Mouse (Mus musculus): ENCODE data around the gene Sytl1.
A peak's percentile ranks its signal among the peaks of the same experiment; 100 is the strongest.

Gene Sytl1

GRCm38 (mm10) chr4:133262882-133263281 is at the start of gene Sytl1:
TSS of gene Sytl1 (minus strand) at chr4:133263113.
- DNase-seq = no peak

GRCm38 (mm10) chr4:133309948-133310347 is 47.0 kb upstream of the Sytl1 start:
- peak; percentile 81 for DNase-seq

GRCm38 (mm10) chr4:133307331-133307730 is 44.4 kb upstream of the Sytl1 start:
- DNase-seq = peak; percentile 55

- no peak for DNase-seq
These were observed 42.9 kb upstream of the Sytl1 start for GRCm38 (mm10) chr4:133305825-133306224.

- no peak for DNase-seq
These were observed 41.9 kb upstream of the Sytl1 start for GRCm38 (mm10) chr4:133304770-133305169.

- DNase-seq = no peak
These were observed 39.8 kb upstream of the Sytl1 start for GRCm38 (mm10) chr4:133302668-133303067.

GRCm38 (mm10) chr4:133301802-133302201 is 38.9 kb upstream of the Sytl1 start:
- DNase-seq = peak; percentile 75

GRCm38 (mm10) chr4:133300421-133300820 is 37.5 kb upstream of the Sytl1 start:
- no peak for DNase-seq

GRCm38 (mm10) chr4:133299701-133300100 is 36.8 kb upstream of the Sytl1 start:
- DNase-seq = peak; percentile 83

- peak; percentile 92 for DNase-seq
These were observed 35.8 kb upstream of the Sytl1 start for GRCm38 (mm10) chr4:133298516-133299365.

GRCm38 (mm10) chr4:133297801-133298238 is 34.9 kb upstream of the Sytl1 start:
- peak; percentile 86 for DNase-seq

GRCm38 (mm10) chr4:133297360-133297759 is 34.4 kb upstream of the Sytl1 start:
- no peak for DNase-seq

- DNase-seq = no peak
These were observed 31.2 kb upstream of the Sytl1 start for GRCm38 (mm10) chr4:133294084-133294483.

GRCm38 (mm10) chr4:133292901-133293843 is 30.3 kb upstream of the Sytl1 start:
- DNase-seq = no peak

GRCm38 (mm10) chr4:133292405-133292804 is 29.5 kb upstream of the Sytl1 start:
- no peak for DNase-seq

GRCm38 (mm10) chr4:133291255-133291654 is 28.3 kb upstream of the Sytl1 start:
- DNase-seq = no peak

- no peak for DNase-seq
These were observed 23.7 kb upstream of the Sytl1 start for GRCm38 (mm10) chr4:133286476-133287077.

GRCm38 (mm10) chr4:133285950-133286349 is 23.0 kb upstream of the Sytl1 start:
- no peak for DNase-seq

- no peak for DNase-seq
These were observed 22.4 kb upstream of the Sytl1 start for GRCm38 (mm10) chr4:133285299-133285698.

GRCm38 (mm10) chr4:133282656-133283055 is 19.7 kb upstream of the Sytl1 start:
- no peak for DNase-seq

- DNase-seq = no peak
These were observed 19.1 kb upstream of the Sytl1 start for GRCm38 (mm10) chr4:133281951-133282481.

GRCm38 (mm10) chr4:133281513-133281912 is 18.6 kb upstream of the Sytl1 start:
- no peak for DNase-seq

GRCm38 (mm10) chr4:133278482-133278881 is 15.6 kb upstream of the Sytl1 start:
- no peak for DNase-seq
